ENCODE assay signal across 16 mouse cellular contexts in the genomic region with DNA sequence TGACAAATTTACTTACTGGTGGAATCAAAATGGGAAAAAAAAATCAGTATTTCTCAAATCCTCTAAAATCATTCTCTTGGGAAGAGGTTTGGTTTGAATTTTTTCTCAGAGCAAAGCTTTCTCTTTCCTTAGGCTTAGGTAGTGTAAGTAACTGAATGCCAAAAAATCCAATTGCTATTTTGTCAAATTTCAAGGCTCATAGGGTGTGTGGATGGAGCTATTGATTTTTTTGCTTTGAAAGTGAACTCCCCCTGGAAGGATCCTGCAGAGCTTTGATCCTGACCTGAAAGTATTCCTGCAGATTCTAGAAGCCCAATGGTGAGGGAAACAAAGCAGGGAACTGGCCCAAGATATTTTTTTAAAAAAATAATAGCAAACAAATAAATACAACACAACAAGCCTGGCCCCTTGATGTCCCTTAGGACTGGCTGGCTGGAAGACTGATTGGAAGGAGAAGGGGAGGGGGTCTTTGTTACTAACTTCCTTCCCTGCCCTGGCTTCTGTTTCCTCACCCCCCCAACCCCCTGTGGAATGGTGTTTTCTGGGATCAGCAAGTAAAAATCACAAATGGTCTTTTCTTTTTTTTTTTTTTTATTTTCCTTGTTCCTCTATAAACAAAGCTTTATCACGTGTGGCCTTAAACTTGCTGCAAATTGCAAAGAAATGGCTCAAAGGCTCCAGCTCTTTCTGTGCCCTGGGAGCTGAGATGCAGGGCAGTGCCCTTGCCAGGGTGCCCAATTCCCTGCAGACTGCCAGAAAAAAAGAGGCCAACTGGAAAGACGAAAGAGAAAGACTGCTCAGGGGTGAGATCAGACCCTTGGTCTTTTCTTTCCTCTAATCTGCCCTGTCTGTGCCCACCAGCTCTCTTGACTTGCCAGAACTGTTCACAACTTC. TPM values are rescaled to one million over a fixed set of nuclear protein-coding genes. Genes with fewer than 3 reads are reported as not detected.
DNase-seq lines count a peak whose midpoint lies in the region; ATAC-seq and TF ChIP-seq lines count a peak whose summit lies in the region.
"Had no signal": no experiment of that assay in that cellular context is flagged by ENCODE, and none has a peak within 500 bp of the region (broad histone marks: within the 10 kb centered on the region; RNA-seq: fewer than 3 reads in every experiment).

A gene (plus strand): TSS at position 622 of the 894 bp plus-strand sequence.

- H3K9me3 ChIP-seq in liver, embryonic 11.5 days (ENCODE audit: control insufficient read depth, low read length) = no peaks in the 10 kb centered on the region
- no peaks in the 10 kb centered on the region for H3K9me3 ChIP-seq in hindbrain, postnatal 0 days (ENCODE audit: low read length)
- H3K9me3 ChIP-seq: liver, embryonic 12.5 days had no signal

- no peaks in the 10 kb centered on the region for H3K4me1 ChIP-seq in cerebellum, adult 2 months (ENCODE audit: control insufficient read depth, insufficient read depth, low read length)
- H3K4me1 ChIP-seq in liver, adult 2 months (ENCODE audit: control insufficient read depth, insufficient read depth, low read length) = peaks cover 17% of the 10 kb centered on the region; the same call in 1 of the 2 replicates
- H3K4me1 ChIP-seq in liver, embryonic 11.5 days (replicated peaks; ENCODE audit: control insufficient read depth, insufficient read depth, low read length) = no peaks in the 10 kb centered on the region
- H3K4me1 ChIP-seq in hindbrain, postnatal 0 days (ENCODE audit: insufficient read depth, low read length) = no peaks in the 10 kb centered on the region
- H3K4me1 ChIP-seq: liver, embryonic 12.5 days had no signal

- no peak for TF ChIP-seq POLR2A in cerebellum, adult 2 months (IDR thresholded peaks at IDR 0.05; ENCODE audit: borderline replicate concordance, insufficient read depth, low read length)
- no peak for TF ChIP-seq POLR2A in liver, adult 2 months (IDR thresholded peaks at IDR 0.05; ENCODE audit: extremely low read depth, insufficient read depth, low read length)

- WGBS in cerebellum, adult 2 months = 37% methylated on average over 2 of the region's 2 CpGs
- WGBS in liver, adult 2 months = 23% methylated on average over 2 of the region's 2 CpGs
- 56% methylated on average over 2 of the region's 2 CpGs for WGBS in liver, embryonic 11.5 days
- 35% methylated on average over 2 of the region's 2 CpGs for WGBS in hindbrain, postnatal 0 days

- no peak for TF ChIP-seq CTCF in cerebellum, adult 2 months (IDR thresholded peaks at IDR 0.05; ENCODE audit: borderline replicate concordance, insufficient read depth, low read depth, low read length)
- TF ChIP-seq CTCF in liver, adult 2 months (IDR thresholded peaks at IDR 0.05; ENCODE audit: low read depth, low read length) = no peak
- TF ChIP-seq CTCF in hindbrain, postnatal 0 days (IDR thresholded peaks at IDR 0.05; ENCODE audit: low read depth) = no peak

- no peak for ATAC-seq in liver, embryonic 11.5 days (replicated peaks; ENCODE audit: low FRiP score)
- ATAC-seq in hindbrain, postnatal 0 days = no peak
- ATAC-seq: liver, embryonic 12.5 days had no signal

- no peaks in the 10 kb centered on the region for H3K36me3 ChIP-seq in liver, adult 2 months (ENCODE audit: control insufficient read depth, insufficient read depth, low read length)
- H3K36me3 ChIP-seq in liver, embryonic 11.5 days (ENCODE audit: control insufficient read depth, insufficient read depth, low read length) = no peaks in the 10 kb centered on the region
- H3K36me3 ChIP-seq in hindbrain, postnatal 0 days (ENCODE audit: insufficient read depth, low read length) = no peaks in the 10 kb centered on the region
- H3K36me3 ChIP-seq: G1E; liver, embryonic 12.5 days had no signal

- H3K9ac ChIP-seq in liver, adult 2 months (ENCODE audit: low read depth, low read length) = no peak within 1 kb of the TSS
- no peak within 1 kb of the TSS for H3K9ac ChIP-seq in liver, embryonic 11.5 days (ENCODE audit: low read depth, low read length)
- H3K9ac ChIP-seq in hindbrain, postnatal 0 days (replicated peaks; ENCODE audit: low read length) = no peak within 1 kb of the TSS
- H3K9ac ChIP-seq: liver, embryonic 12.5 days had no signal

- H3K79me2 ChIP-seq in liver, adult 2 months (ENCODE audit: control insufficient read depth, insufficient read depth, low read length) = no peaks in the 10 kb centered on the region

- H3K4me3 ChIP-seq in cerebellum, adult 2 months (replicated peaks; ENCODE audit: insufficient read depth, low read depth, low read length) = no peak within 1 kb of the TSS
- no peak within 1 kb of the TSS for H3K4me3 ChIP-seq in liver, adult 2 months (ENCODE audit: insufficient read depth, low read depth, low read length)
- H3K4me3 ChIP-seq in liver, embryonic 11.5 days (ENCODE audit: low read depth, low read length) = no peak within 1 kb of the TSS
- H3K4me3 ChIP-seq in hindbrain, postnatal 0 days (ENCODE audit: low read length) = no peak within 1 kb of the TSS
- H3K4me3 ChIP-seq: heart, adult 2 months; liver, embryonic 12.5 days had no signal

- intact Hi-C loops in left cerebral cortex, postnatal 36 days (cut with DNase I) = no loop called here

- no peak within 1 kb of the TSS for H3K4me2 ChIP-seq in liver, embryonic 11.5 days
- H3K4me2 ChIP-seq in hindbrain, postnatal 0 days (ENCODE audit: low read depth, low read length) = no peak within 1 kb of the TSS
- H3K4me2 ChIP-seq: liver, embryonic 12.5 days had no signal

- H3K27ac ChIP-seq in cerebellum, adult 2 months (ENCODE audit: insufficient read depth, low read length) = peak within 1 kb of the TSS; percentile 50; the same call in 1 of the 2 replicates
- H3K27ac ChIP-seq in liver, adult 2 months (replicated peaks; ENCODE audit: insufficient read depth, low read depth, low read length) = peak within 1 kb of the TSS; percentile 59
- H3K27ac ChIP-seq in liver, embryonic 11.5 days (ENCODE audit: low read depth, low read length) = no peak within 1 kb of the TSS
- H3K27ac ChIP-seq in hindbrain, postnatal 0 days = no peak within 1 kb of the TSS
- H3K27ac ChIP-seq: heart, adult 2 months; liver, embryonic 12.5 days had no signal

- no peaks in the 10 kb centered on the region for H3K27me3 ChIP-seq in cerebellum, adult 2 months (ENCODE audit: control insufficient read depth, insufficient read depth, low read length)
- H3K27me3 ChIP-seq in liver, adult 2 months (ENCODE audit: control insufficient read depth, insufficient read depth, low read length) = no peaks in the 10 kb centered on the region
- no peaks in the 10 kb centered on the region for H3K27me3 ChIP-seq in liver, embryonic 11.5 days (replicated peaks; ENCODE audit: control insufficient read depth, insufficient read depth, low read length)
- no peaks in the 10 kb centered on the region for H3K27me3 ChIP-seq in hindbrain, postnatal 0 days (ENCODE audit: insufficient read depth, low read length)
- H3K27me3 ChIP-seq: liver, embryonic 12.5 days had no signal

- no peak for DNase-seq in cerebellum, adult 2 months
- no peak for DNase-seq in cerebellum, adult 9-10 months
- DNase-seq in liver, adult 2 months (ENCODE audit: extremely low read depth, low read depth, low spot score) = peak; percentile 65
- DNase-seq in liver, embryonic 11.5 days (ENCODE audit: low spot score) = no peak
- peak; percentile 16 for DNase-seq in hindbrain, postnatal 0 days (ENCODE audit: low spot score)
- peak in 1 of 2 experiments; percentile 9 for DNase-seq in left cerebral cortex, postnatal 36 days (ENCODE audit: low spot score in 2 of 2)
- DNase-seq in testis, postnatal 10 days (ENCODE audit: low spot score) = no peak
- DNase-seq in kidney, adult 11 months = no peak
- DNase-seq: heart, adult 2 months; kidney, postnatal 10 days; lung, postnatal 36 days; retina, postnatal 1 day had no signal

RNA-seq across cellular contexts. Expression of the gene that starts here (rescaled TPM):
- 32.1 and 34.5 TPM in 2 replicates for polyA plus RNA-seq in cerebellum, adult 2 months (2012; rRNA removed)
- total RNA-seq in liver, adult 2 months (2014; rRNA removed) = not detected in 2 replicates
- not detected in 2 replicates for polyA plus RNA-seq in liver, adult 2 months (2012; rRNA removed)
- polyA plus RNA-seq in liver, embryonic 11.5 days (2014; fragmentation: Nextera tagmentation; extraction: Ambion mirVana) = not detected in 2 replicates
- total RNA-seq in hindbrain, postnatal 0 days (2014; rRNA removed) = 22.8 and 27.7 TPM in 2 replicates
- polyA plus RNA-seq in hindbrain, postnatal 0 days (2015; fragmentation: Nextera tagmentation; extraction: Ambion mirVana) = 27.2 and 27.7 TPM in 2 replicates
- 10 to 100 TPM; 54.6 to 61.0 TPM for total RNA-seq in left cerebral cortex, postnatal 36 days (2021)
- total RNA-seq: hematopoietic stem cell, adult 5-6 weeks had no signal
- polyA plus RNA-seq: G1E; liver, embryonic 12.5 days; stomach, embryonic 16.5 days had no signal

Comparison
In these comparisons a context has a peak if more than half of its experiments do, and no peak if none do; other contexts are left out.
1. RNA of the gene that starts here (total RNA-seq): 54.6 to 61.0 TPM in left cerebral cortex, postnatal 36 days and 22.8 to 27.7 TPM in hindbrain, postnatal 0 days; not detected in liver, adult 2 months; every median in the first group is over 10 times any median in the second.
2. RNA of the gene that starts here (polyA plus RNA-seq): 32.1 to 34.5 TPM in cerebellum, adult 2 months and 27.2 to 27.7 TPM in hindbrain, postnatal 0 days; not detected in liver, embryonic 11.5 days and not detected in liver, adult 2 months; every median in the first group is over 10 times any median in the second.
3. Peak in DNase-seq and H3K27ac ChIP-seq in liver, adult 2 months; RNA of the gene not detected or under 1 TPM.